Mouse (Mus musculus) lung, postnatal 0 days (tissue): Measurements from ENCODE around the gene Chst3. TPM values are rescaled to one million over a fixed set of nuclear protein-coding genes. Genes with fewer than 3 reads are reported as not detected.

Experiments
- ATAC-seq: fragments of 200-750 bp; cut with Nextera tagmentation; 2 replicates; pipeline ENCODE4 v1.8.0; 2017; ENCODE audit warnings: moderate library complexity
- DNase-seq: peaks from one replicate; pipeline ENCODE4 v3.0.0-alpha.2; 2016; ENCODE audit warnings: low spot score
- H3K27ac ChIP-seq: fragments of 300-500 bp; sonication (generic); 2 replicates; pipeline ENCODE4 v1.5.1; 2014; ENCODE audit warnings: antibody characterized with exemption, mild to moderate bottlenecking, low read length, mixed read lengths
- H3K27me3 ChIP-seq: fragments of 300-500 bp; sonication (generic); replicated peaks from 2 replicates; pipeline ENCODE4 v1.6.1; 2014; ENCODE audit warnings: low read length, mixed read lengths; ENCODE audit not compliant: insufficient read depth
- H3K36me3 ChIP-seq: fragments of 300-500 bp; sonication (generic); 2 replicates; pipeline ENCODE4 v1.6.1; 2014; ENCODE audit warnings: low read length, mixed read lengths; ENCODE audit not compliant: insufficient read depth
- H3K4me1 ChIP-seq: fragments of 300-500 bp; sonication (generic); 2 replicates; pipeline ENCODE4 v1.6.1; 2014; ENCODE audit warnings: antibody characterized with exemption, low read depth, low read length, mixed read lengths; ENCODE audit not compliant: insufficient read depth
- H3K4me2 ChIP-seq: fragments of 300-500 bp; sonication (generic); replicated peaks from 2 replicates; pipeline ENCODE4 v1.6.1; 2014; ENCODE audit warnings: low read depth, mild to moderate bottlenecking, low read length, moderate library complexity, mixed read lengths
- H3K4me3 ChIP-seq: fragments of 300-500 bp; sonication (generic); 2 replicates; pipeline ENCODE4 v1.5.1; 2014; ENCODE audit warnings: low read depth, low read length
- H3K9ac ChIP-seq: fragments of 300-500 bp; sonication (generic); replicated peaks from 2 replicates; pipeline ENCODE4 v1.6.1; 2014; ENCODE audit warnings: low read depth, mild to moderate bottlenecking
- H3K9me3 ChIP-seq: fragments of 300-500 bp; sonication (generic); 2 replicates; pipeline ENCODE4 v1.6.1; 2016; ENCODE audit warnings: low read length, mixed read lengths
- CTCF ChIP-seq: IDR thresholded peaks from 2 replicates; pipeline ENCODE4 v1.5.1; 2016; ENCODE audit warnings: antibody characterized with exemption, mild to moderate bottlenecking
- EP300 ChIP-seq: IDR thresholded peaks from 2 replicates; pipeline ENCODE4 v1.6.1; 2016; ENCODE audit warnings: antibody characterized with exemption, mild to moderate bottlenecking, control low read depth
- WGBS: fragments of 180-500 bp; shearing (Covaris S2); extraction: QIAGEN DNeasy Blood & Tissue Kit; methylation state at CpG from one replicate; pipeline ENCODE4 v1.1.7; 2014; 5-methylcytosine and 5-hydroxymethylcytosine counted together
- polyA plus RNA-seq: library from polyadenylated mRNA; unstranded; fragments of >200 nt; fragmentation: Nextera tagmentation; extraction: Ambion mirVana; gene quantifications from 2 replicates; pipeline ENCODE4 v1.2.1, GENCODE M21; 2015

Chst3 gene
- polyA plus RNA-seq, 1 experiment from 2014 or later = 1.8 TPM

GRCm38 (mm10) chr10:60205601-60206241 is 13.3 kb downstream of the Chst3 start:
- WGBS = 28% methylated on average over 9 of the region's 9 CpGs
- Histone ChIP-seq H3K27ac (peak overlapping the region; percentile 38), H3K4me2 (no peak overlapping the region), H3K27me3 (no peaks in the 10 kb centered on the region), H3K9me3 (no peaks in the 10 kb centered on the region), H3K4me1 (peaks cover 14% of the 10 kb centered on the region; the same call in 1 of the 2 replicates), H3K4me3 (no peak overlapping the region), H3K36me3 (no peaks in the 10 kb centered on the region), H3K9ac (no peak overlapping the region)
- peak; percentile 82 for DNase-seq
- TF ChIP-seq EP300 (no peak), CTCF (no peak)
- peak; percentile 55 for ATAC-seq

- H3K27ac ChIP-seq = no peak overlapping the region
- H3K4me3 ChIP-seq = no peak overlapping the region
- H3K4me1 ChIP-seq = 0 out of 2 replicates have a peak, but pooled peaks cover 8% of the 10 kb centered on the region
- no peak overlapping the region for H3K9ac ChIP-seq
- no peaks in the 10 kb centered on the region for H3K27me3 ChIP-seq
- 46% methylated on average over 5 of the region's 5 CpGs for WGBS
- no peak for DNase-seq
- H3K4me2 ChIP-seq = no peak overlapping the region
- no peaks in the 10 kb centered on the region for H3K9me3 ChIP-seq
- ATAC-seq = no peak
- TF ChIP-seq EP300 (no peak), CTCF (no peak)
- no peaks in the 10 kb centered on the region for H3K36me3 ChIP-seq
Measured at GRCm38 (mm10) chr10:60202785-60203184, 16.3 kb downstream of the Chst3 start.

DNA sequence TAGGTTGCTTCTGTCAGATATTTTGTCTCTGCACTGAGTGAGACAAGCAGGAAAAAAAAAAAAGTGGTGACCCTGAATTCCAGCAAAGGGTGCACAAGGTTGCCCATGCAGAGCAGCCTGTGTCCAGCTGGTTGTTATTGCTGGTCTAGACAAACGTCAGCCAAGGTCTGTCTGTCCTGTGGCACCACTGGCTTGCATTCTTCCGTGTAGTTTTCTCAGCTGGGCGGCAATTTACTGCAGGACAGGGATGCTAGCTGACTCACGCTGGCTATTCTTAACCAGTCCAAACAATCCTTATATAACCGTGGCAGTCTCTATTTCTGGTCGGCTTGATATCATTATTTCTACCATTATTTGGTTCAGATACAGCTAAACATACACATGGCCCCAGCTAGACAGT is 18.1 kb downstream of the Chst3 start:
- ATAC-seq (no peak), DNase-seq (peak; percentile 51)
- H3K27me3 ChIP-seq = no peaks in the 10 kb centered on the region
- no peak overlapping the region for H3K27ac ChIP-seq
- no peaks in the 10 kb centered on the region for H3K36me3 ChIP-seq
- no peak overlapping the region for H3K4me3 ChIP-seq
- WGBS = 57% methylated on average over 6 of the region's 6 CpGs
- TF ChIP-seq EP300 = no peak
- TF ChIP-seq CTCF = no peak
- H3K9ac ChIP-seq = no peak overlapping the region
- H3K9me3 ChIP-seq = no peaks in the 10 kb centered on the region
- 0 out of 2 replicates have a peak, but pooled peaks cover 6% of the 10 kb centered on the region for H3K4me1 ChIP-seq
- H3K4me2 ChIP-seq = no peak overlapping the region

GRCm38 (mm10) chr10:60199378-60199777 is 19.7 kb downstream of the Chst3 start:
- no peaks in the 10 kb centered on the region for H3K36me3 ChIP-seq
- 45% methylated on average over 6 of the region's 6 CpGs for WGBS
- no peak overlapping the region for H3K27ac ChIP-seq
- TF ChIP-seq CTCF (no peak), EP300 (no peak)
- ATAC-seq (no peak), DNase-seq (no peak)
- no peaks in the 10 kb centered on the region for H3K9me3 ChIP-seq
- H3K9ac ChIP-seq = no peak overlapping the region
- H3K4me2 ChIP-seq = no peak overlapping the region
- H3K4me3 ChIP-seq = no peak overlapping the region
- no peaks in the 10 kb centered on the region for H3K27me3 ChIP-seq
- 0 out of 2 replicates have a peak, but pooled peaks cover 5% of the 10 kb centered on the region for H3K4me1 ChIP-seq

DNA sequence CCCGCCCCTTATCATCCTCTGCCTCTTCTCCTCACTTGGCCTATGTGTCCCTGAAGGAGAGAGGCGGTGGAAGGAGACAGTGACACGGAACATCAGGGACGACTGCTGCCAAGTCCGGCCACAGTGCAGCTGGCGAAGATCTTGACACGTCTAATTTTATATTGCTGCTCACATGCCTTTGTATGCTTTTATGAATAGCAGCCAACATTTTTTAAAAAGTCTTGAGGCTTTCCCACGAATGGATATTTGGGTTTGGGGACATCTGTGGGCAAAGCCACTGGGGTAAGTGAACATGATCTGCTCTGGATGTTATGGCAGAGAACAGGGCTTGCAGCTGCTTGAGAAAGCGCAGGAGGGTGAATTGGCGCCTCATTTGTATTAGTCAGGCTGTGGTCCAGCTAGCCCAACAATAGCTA is 21.6 kb downstream of the Chst3 start:
- H3K27ac ChIP-seq = peak overlapping the region; percentile 75
- H3K27me3 ChIP-seq = no peaks in the 10 kb centered on the region
- no peak overlapping the region for H3K4me3 ChIP-seq

DNA sequence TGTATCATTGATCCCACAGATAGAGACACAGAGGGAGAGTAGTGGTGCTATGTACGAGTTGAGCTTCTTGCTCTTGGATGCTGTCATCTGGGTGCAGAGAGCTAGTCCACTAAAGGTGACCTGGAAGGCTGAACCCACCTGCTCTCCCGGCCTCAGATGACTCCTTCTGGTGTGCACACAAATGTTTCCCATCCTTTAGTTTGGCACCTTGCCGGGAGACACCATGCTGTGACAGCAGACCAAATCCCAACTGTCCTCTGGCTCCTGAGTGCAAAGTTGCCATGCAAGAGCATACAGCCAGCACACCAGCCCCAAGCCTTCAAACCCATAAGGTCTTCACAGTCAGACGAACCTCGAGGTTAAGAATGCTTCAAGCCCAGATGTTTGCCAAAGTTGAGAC is 22.1 kb downstream of the Chst3 start:
- WGBS = 36% methylated on average over 5 of the region's 5 CpGs
- peak overlapping the region; percentile 47 for H3K27ac ChIP-seq
- H3K9me3 ChIP-seq = no peaks in the 10 kb centered on the region
- H3K27me3 ChIP-seq = 0 out of 2 replicates have a peak, but pooled peaks cover 4% of the 10 kb centered on the region
- H3K4me1 ChIP-seq = no peaks in the 10 kb centered on the region
- H3K4me3 ChIP-seq = no peak overlapping the region
- no peak overlapping the region for H3K4me2 ChIP-seq
- TF ChIP-seq CTCF (no peak), EP300 (no peak)
- no peak overlapping the region for H3K9ac ChIP-seq
- H3K36me3 ChIP-seq = no peaks in the 10 kb centered on the region
- ATAC-seq (no peak), DNase-seq (no peak)

More for the DNA sequence above, 21.6 kb downstream of the Chst3 start:
- Histone ChIP-seq H3K9me3 (no peaks in the 10 kb centered on the region), H3K9ac (no peak overlapping the region), H3K36me3 (no peaks in the 10 kb centered on the region), H3K4me1 (0 out of 2 replicates have a peak, but pooled peaks cover 2% of the 10 kb centered on the region), H3K4me2 (no peak overlapping the region)
- no peak for TF ChIP-seq CTCF
- TF ChIP-seq EP300 = peak; percentile 91
- DNase-seq = peak; percentile 92
- ATAC-seq = peak; percentile 87
- 61% methylated on average over 10 of the region's 10 CpGs for WGBS
